Mouse (Mus musculus) embryonic fibroblast, embryonic 13.5 days (primary cell): ENCODE results near the gene Il10rb.

ENCODE experiments used
- CTCF ChIP-seq: IDR thresholded peaks from 2 replicates; pipeline ENCODE4 v1.5.1; 2011; ENCODE audit warnings: mild to moderate bottlenecking, control low read depth, low read length, moderate library complexity, borderline replicate concordance; ENCODE audit not compliant: insufficient read depth
- POLR2A ChIP-seq: IDR thresholded peaks from 2 replicates; pipeline ENCODE4 v1.6.1; 2011; ENCODE audit warnings: low read depth, mild to moderate bottlenecking, control low read depth, low read length, moderate library complexity

GRCm38 (mm10) chr16:91464594-91465504 is 58.9 kb downstream of the Il10rb start:
- TF ChIP-seq CTCF (no peak), POLR2A (peak; percentile 45)
